Mouse (Mus musculus) embryonic fibroblast, embryonic 13.5 days (primary cell): Measurements from ENCODE around the gene Suz12.
"Not testable (repeated sequence)": the region's sequence is repeated elsewhere in the genome, so short reads cannot be mapped to it uniquely, and the experiment has no call there.

Experiments used
- CTCF ChIP-seq: IDR thresholded peaks from 2 replicates; pipeline ENCODE4 v1.5.1; 2011; ENCODE audit warnings: mild to moderate bottlenecking, control low read depth, low read length, moderate library complexity, borderline replicate concordance; ENCODE audit not compliant: insufficient read depth
- POLR2A ChIP-seq: IDR thresholded peaks from 2 replicates; pipeline ENCODE4 v1.6.1; 2011; ENCODE audit warnings: low read depth, mild to moderate bottlenecking, control low read depth, low read length, moderate library complexity

GRCm38 (mm10) chr11:79977061-79977460 is 15.8 kb upstream of the Suz12 start:
- not testable (repeated sequence) for TF ChIP-seq CTCF, POLR2A
